Mouse (Mus musculus): ENCODE data around the gene Otub1. TPM values are rescaled to one million over a fixed set of nuclear protein-coding genes. Genes with fewer than 3 reads are reported as not detected.

Otub1 gene
- total and polyA plus RNA-seq, 2 experiments from 2014 or later, result 242 to 257 TPM

- no peak for TF ChIP-seq CTCF (IDR thresholded peaks at IDR 0.05)
- H3K27me3 ChIP-seq (ENCODE audit: insufficient read depth, low read length), result no peaks in the 10 kb centered on the region
- no peak overlapping the region for H3K9ac ChIP-seq (replicated peaks; ENCODE audit: low read length, poor library complexity, severe bottlenecking)
- 86% methylated on average over 4 of the region's 4 CpGs for WGBS
- ATAC-seq (ENCODE audit: low FRiP score) (no peak), DNase-seq (ENCODE audit: low spot score) (no peak)
- H3K9me3 ChIP-seq (ENCODE audit: low read length), result no peaks in the 10 kb centered on the region
- H3K4me2 ChIP-seq (ENCODE audit: low read depth, low read length, poor library complexity, severe bottlenecking), result no peak overlapping the region
- H3K4me1 ChIP-seq (ENCODE audit: insufficient read depth, low read length), result 0 out of 2 replicates have a peak, but pooled peaks cover 6% of the 10 kb centered on the region
- no peak overlapping the region for H3K4me3 ChIP-seq (ENCODE audit: low read depth, low read length)
- H3K27ac ChIP-seq (ENCODE audit: low read depth, low read length), result no peak overlapping the region
- H3K36me3 ChIP-seq (ENCODE audit: insufficient read depth, low read length), result peaks cover 5% of the 10 kb centered on the region
Measured at GRCm38 (mm10) chr19:7236742-7237141, 30.6 kb upstream of the Otub1 start.

- Histone ChIP-seq H3K4me1 (ENCODE audit: insufficient read depth, low read length) (0 out of 2 replicates have a peak, but pooled peaks cover 6% of the 10 kb centered on the region), H3K27me3 (ENCODE audit: insufficient read depth, low read length) (no peaks in the 10 kb centered on the region), H3K4me3 (ENCODE audit: low read depth, low read length) (no peak overlapping the region), H3K4me2 (ENCODE audit: low read depth, low read length, poor library complexity, severe bottlenecking) (no peak overlapping the region), H3K9ac (replicated peaks; ENCODE audit: low read length, poor library complexity, severe bottlenecking) (no peak overlapping the region), H3K27ac (ENCODE audit: low read depth, low read length) (no peak overlapping the region), H3K9me3 (ENCODE audit: low read length) (no peaks in the 10 kb centered on the region), H3K36me3 (ENCODE audit: insufficient read depth, low read length) (peaks cover 5% of the 10 kb centered on the region)
- ATAC-seq (ENCODE audit: low FRiP score), result no peak
- TF ChIP-seq CTCF (IDR thresholded peaks at IDR 0.05), result no peak
- DNase-seq (ENCODE audit: low spot score), result no peak
- 82% methylated on average over 2 of the region's 2 CpGs for WGBS
Measured at GRCm38 (mm10) chr19:7236011-7236410, 29.9 kb upstream of the Otub1 start.

- 91% methylated on average over 9 of the region's 9 CpGs for WGBS
Measured at GRCm38 (mm10) chr19:7235461-7235860, 29.3 kb upstream of the Otub1 start.

GRCm38 (mm10) chr19:7234537-7235221 is 28.6 kb upstream of the Otub1 start:
- no peaks in the 10 kb centered on the region for H3K9me3 ChIP-seq (ENCODE audit: low read length)
- ATAC-seq (ENCODE audit: low FRiP score) (peak; percentile 88), DNase-seq (ENCODE audit: low spot score) (peak; percentile 90)
- WGBS, result 50% methylated on average over 8 of the region's 8 CpGs
- H3K9ac ChIP-seq (replicated peaks; ENCODE audit: low read length, poor library complexity, severe bottlenecking), result no peak overlapping the region
- no peaks in the 10 kb centered on the region for H3K27me3 ChIP-seq (ENCODE audit: insufficient read depth, low read length)
- no peak overlapping the region for H3K4me3 ChIP-seq (ENCODE audit: low read depth, low read length)
- TF ChIP-seq CTCF (IDR thresholded peaks at IDR 0.05), result peak; percentile 93
- no peaks in the 10 kb centered on the region for H3K4me1 ChIP-seq (ENCODE audit: insufficient read depth, low read length)
- no peak overlapping the region for H3K4me2 ChIP-seq (ENCODE audit: low read depth, low read length, poor library complexity, severe bottlenecking)
- no peak overlapping the region for H3K27ac ChIP-seq (ENCODE audit: low read depth, low read length)
- peaks cover 13% of the 10 kb centered on the region for H3K36me3 ChIP-seq (ENCODE audit: insufficient read depth, low read length)

More at GRCm38 (mm10) chr19:7235461-7235860, 29.3 kb upstream of the Otub1 start:
- 0 out of 2 replicates have a peak, but pooled peaks cover 6% of the 10 kb centered on the region for H3K4me1 ChIP-seq (ENCODE audit: insufficient read depth, low read length)
- H3K9ac ChIP-seq (replicated peaks; ENCODE audit: low read length, poor library complexity, severe bottlenecking), result no peak overlapping the region
- H3K4me3 ChIP-seq (ENCODE audit: low read depth, low read length), result no peak overlapping the region
- ATAC-seq (ENCODE audit: low FRiP score) (no peak), DNase-seq (ENCODE audit: low spot score) (no peak)
- no peak overlapping the region for H3K4me2 ChIP-seq (ENCODE audit: low read depth, low read length, poor library complexity, severe bottlenecking)
- TF ChIP-seq CTCF (IDR thresholded peaks at IDR 0.05), result no peak
- no peaks in the 10 kb centered on the region for H3K27me3 ChIP-seq (ENCODE audit: insufficient read depth, low read length)
- H3K9me3 ChIP-seq (ENCODE audit: low read length), result no peaks in the 10 kb centered on the region
- peaks cover 7% of the 10 kb centered on the region for H3K36me3 ChIP-seq (ENCODE audit: insufficient read depth, low read length)
- H3K27ac ChIP-seq (ENCODE audit: low read depth, low read length), result no peak overlapping the region

GRCm38 (mm10) chr19:7226511-7226914 is 20.4 kb upstream of the Otub1 start:
- no peaks in the 10 kb centered on the region for H3K9me3 ChIP-seq (ENCODE audit: low read length)
- H3K36me3 ChIP-seq (ENCODE audit: insufficient read depth, low read length), result peaks cover 37% of the 10 kb centered on the region
- H3K27ac ChIP-seq (ENCODE audit: low read depth, low read length), result no peak overlapping the region
- no peak overlapping the region for H3K9ac ChIP-seq (replicated peaks; ENCODE audit: low read length, poor library complexity, severe bottlenecking)
- H3K4me2 ChIP-seq (ENCODE audit: low read depth, low read length, poor library complexity, severe bottlenecking), result no peak overlapping the region
- no peaks in the 10 kb centered on the region for H3K27me3 ChIP-seq (ENCODE audit: insufficient read depth, low read length)
- no peak for TF ChIP-seq CTCF (IDR thresholded peaks at IDR 0.05)
- WGBS, result 77% methylated on average over 6 of the region's 6 CpGs
- H3K4me3 ChIP-seq (ENCODE audit: low read depth, low read length), result no peak overlapping the region
- DNase-seq (ENCODE audit: low spot score) (no peak), ATAC-seq (ENCODE audit: low FRiP score) (no peak)
- H3K4me1 ChIP-seq (ENCODE audit: insufficient read depth, low read length), result no peaks in the 10 kb centered on the region

GRCm38 (mm10) chr19:7225096-7225690 is 19.1 kb upstream of the Otub1 start:
- WGBS, result 84% methylated on average over 9 of the region's 9 CpGs
- no peak for ATAC-seq (ENCODE audit: low FRiP score)
- no peak overlapping the region for H3K9ac ChIP-seq (replicated peaks; ENCODE audit: low read length, poor library complexity, severe bottlenecking)
- H3K4me2 ChIP-seq (ENCODE audit: low read depth, low read length, poor library complexity, severe bottlenecking), result no peak overlapping the region
- no peak overlapping the region for H3K27ac ChIP-seq (ENCODE audit: low read depth, low read length)
- H3K27me3 ChIP-seq (ENCODE audit: insufficient read depth, low read length), result no peaks in the 10 kb centered on the region
- H3K9me3 ChIP-seq (ENCODE audit: low read length), result no peaks in the 10 kb centered on the region
- TF ChIP-seq CTCF (IDR thresholded peaks at IDR 0.05), result no peak
- DNase-seq (ENCODE audit: low spot score), result no peak
- H3K4me3 ChIP-seq (ENCODE audit: low read depth, low read length), result no peak overlapping the region
- H3K36me3 ChIP-seq (ENCODE audit: insufficient read depth, low read length), result peaks cover 34% of the 10 kb centered on the region
- H3K4me1 ChIP-seq (ENCODE audit: insufficient read depth, low read length), result no peaks in the 10 kb centered on the region

All from midbrain, postnatal 0 days (tissue).